Mouse (Mus musculus) neutrophil, adult 83 days (primary cell): ENCODE measurements around the gene Wdr11. TPM values are rescaled to one million over a fixed set of nuclear protein-coding genes. Genes with fewer than 3 reads are reported as not detected.

ENCODE experiments used
- total RNA-seq, 2 experiments: library from RNA; stranded (reverse); gene quantifications; one replicate each; pipeline ENCODE4 v1.2.4; 2023

Gene Wdr11
- 10 to 100 TPM; 17.7 to 20.6 TPM for total RNA-seq

GRCm38 (mm10) chr7:129591371-129592131, at the start of gene Wdr11:
Gene Wdr11, plus strand, starts transcription at chr7:129591863.

